Mouse (Mus musculus) cerebellum, postnatal 14 days (tissue): ENCODE data around the gene Slc7a14.
A peak's percentile ranks its signal among the peaks of the same experiment; 100 is the strongest.
"Not testable (repeated sequence)": the region's sequence is repeated elsewhere in the genome, so short reads cannot be mapped to it uniquely, and the experiment has no call there.

Experiments used
- DNase-seq, 2 experiments: peaks; one replicate each; pipeline ENCODE4 v3.0.0; 2021; ENCODE audit warnings: mixed read lengths in 2 of 2

The Slc7a14 gene

GRCm38 (mm10) chr3:31309934-31310787, at the start of gene Slc7a14:
Slc7a14 (minus strand) TSS chr3:31310378.
- peak; percentile 89 to 92 for DNase-seq

- DNase-seq: no peak
Observed at GRCm38 (mm10) chr3:31346540-31346939, 36.4 kb upstream of the Slc7a14 start.

DNA sequence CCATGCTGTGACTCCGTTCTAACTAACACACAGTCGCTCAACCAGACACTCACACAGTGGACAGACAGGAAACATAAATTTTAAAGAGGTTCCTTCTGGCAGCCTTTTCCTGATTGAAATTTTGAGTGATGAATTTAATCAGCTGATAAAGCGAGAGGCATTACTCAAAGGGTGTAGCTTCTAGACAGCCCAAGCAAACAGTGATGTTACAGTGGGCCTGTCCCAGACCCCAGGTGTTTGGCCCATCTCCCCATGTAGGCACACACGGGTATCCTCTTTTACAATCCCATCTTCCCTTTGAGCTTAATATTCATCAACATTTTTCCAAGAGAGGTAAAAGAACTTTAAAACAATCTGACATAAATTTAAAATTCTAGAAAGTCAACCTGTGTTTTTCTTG, 35.6 kb upstream of the Slc7a14 start:
- no peak for DNase-seq

- DNase-seq: no peak
Observed at GRCm38 (mm10) chr3:31339236-31339635, 29.1 kb upstream of the Slc7a14 start.

DNA sequence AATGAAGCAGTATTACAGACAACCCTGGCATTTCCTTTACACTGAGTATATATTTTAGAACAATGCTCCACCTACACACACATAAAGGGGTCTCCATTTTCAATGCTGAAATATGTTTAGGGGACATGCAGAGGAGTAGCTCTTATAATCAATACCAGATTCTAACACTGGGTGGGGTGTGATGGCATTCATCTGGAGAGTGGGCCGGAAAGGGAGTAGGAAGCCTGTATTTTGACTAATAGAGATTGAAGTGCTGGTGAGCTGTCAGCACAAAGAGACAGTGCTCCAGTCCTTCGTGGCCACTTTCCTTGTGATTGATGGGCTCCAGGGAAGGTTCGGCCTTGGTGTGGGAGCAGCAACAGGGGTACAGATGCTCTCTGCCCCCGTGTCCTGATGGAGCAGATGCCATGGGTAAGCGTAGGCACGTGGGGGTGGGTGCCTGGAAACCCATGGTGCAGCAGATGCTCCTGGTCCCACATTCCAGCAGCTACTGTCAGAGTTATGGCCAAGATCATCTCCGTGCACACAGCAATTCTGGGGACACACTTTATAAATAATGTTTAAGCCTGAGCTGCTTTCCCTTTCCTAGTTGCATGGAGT, 18.2 kb upstream of the Slc7a14 start:
- no peak for DNase-seq

DNA sequence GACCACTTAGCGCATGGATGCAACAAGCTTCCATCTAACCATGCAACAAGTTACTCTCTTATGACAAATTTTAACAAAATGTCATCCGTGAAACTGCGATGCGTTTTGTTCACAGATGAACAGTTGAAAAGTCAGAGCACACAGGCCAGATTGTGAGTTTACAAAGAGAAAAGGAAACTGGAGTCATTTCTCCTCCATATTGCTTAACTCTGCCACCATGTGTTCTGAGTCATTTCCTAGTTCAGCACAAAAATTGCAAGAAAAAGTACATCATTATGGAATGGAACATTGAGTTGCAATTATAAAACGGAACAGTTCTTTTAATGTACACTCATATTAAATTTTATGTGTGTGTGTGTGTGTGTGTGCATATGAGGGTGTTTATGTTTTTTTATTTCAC, 17.6 kb upstream of the Slc7a14 start:
- DNase-seq: no peak

GRCm38 (mm10) chr3:31324231-31324654, 14.1 kb upstream of the Slc7a14 start:
- DNase-seq: peak; percentile 27 to 28

GRCm38 (mm10) chr3:31309371-31309933, 726 bp downstream of the Slc7a14 start:
- peak; percentile 76 to 79 for DNase-seq

DNA sequence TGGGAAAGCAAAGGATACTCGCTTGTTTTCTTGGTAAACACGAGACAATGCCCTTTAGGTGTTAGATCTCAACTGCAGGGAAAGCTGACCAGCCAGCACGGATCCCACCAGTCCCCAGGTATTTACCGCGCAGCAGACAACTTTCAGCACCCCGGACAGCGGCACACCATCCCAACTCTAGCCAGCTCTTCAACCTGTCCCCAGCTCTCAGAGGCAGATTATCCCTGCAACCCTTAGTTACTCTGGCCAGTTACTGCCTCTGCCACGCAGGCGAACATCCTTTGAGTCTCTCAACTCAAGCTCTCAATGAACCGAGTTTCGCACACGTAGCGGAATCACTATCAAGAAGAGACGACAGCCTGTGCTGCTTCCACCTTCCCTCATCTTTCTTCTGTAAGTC, 1.3 kb downstream of the Slc7a14 start:
- peak; percentile 25 to 32 for DNase-seq

- no peak for DNase-seq
Observed at GRCm38 (mm10) chr3:31307936-31308335, 2.2 kb downstream of the Slc7a14 start.

- DNase-seq: no peak
Observed at GRCm38 (mm10) chr3:31291673-31292602, 18.2 kb downstream of the Slc7a14 start.

DNA sequence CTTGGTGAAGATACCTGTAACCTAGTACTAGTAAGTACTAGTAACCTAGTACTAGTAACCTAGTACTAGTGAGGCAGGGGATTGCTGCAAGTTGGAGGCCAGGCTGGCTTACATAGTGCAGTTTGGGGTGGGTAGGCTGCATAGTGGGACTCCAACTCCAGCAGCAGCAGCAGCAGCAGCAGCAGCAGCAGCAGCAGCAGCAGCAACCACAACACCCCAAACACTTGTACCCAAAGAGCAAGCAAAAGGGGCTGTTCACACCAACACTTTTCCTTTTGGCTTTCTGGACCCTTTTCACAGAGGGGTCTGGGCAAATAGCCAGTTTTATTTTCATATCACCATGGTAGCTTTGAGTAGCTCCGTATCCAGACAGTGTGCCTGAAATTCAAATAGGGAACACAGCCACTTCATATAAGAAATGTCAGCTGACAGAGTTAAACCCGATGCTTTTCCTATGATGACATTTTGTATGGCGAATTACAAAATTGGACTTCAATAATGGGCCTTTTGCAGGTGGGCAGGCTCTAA, 22.7 kb downstream of the Slc7a14 start:
- no peak for DNase-seq

- DNase-seq: no peak
Observed at GRCm38 (mm10) chr3:31281116-31281515, 29.1 kb downstream of the Slc7a14 start.

DNA sequence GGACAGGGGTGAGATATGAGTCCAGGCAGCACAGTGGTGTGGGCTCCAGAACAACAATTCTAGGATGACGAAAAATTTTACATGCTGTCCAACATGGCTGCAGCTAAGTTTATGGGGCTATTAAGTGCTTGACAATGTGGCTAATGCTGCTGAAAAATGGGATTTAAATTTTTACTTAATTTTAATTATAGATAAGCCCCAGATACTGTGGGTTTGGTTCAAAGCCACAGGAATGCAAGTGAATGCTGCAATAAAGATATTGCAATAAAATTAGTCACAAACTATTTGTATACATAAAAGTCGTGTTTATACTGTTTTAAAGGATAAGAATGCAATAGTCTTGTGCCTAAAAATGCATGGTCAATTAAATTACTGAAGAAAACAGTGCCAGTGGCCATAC, 35.3 kb downstream of the Slc7a14 start:
- no peak for DNase-seq

GRCm38 (mm10) chr3:31273247-31273646, 36.9 kb downstream of the Slc7a14 start:
- DNase-seq: not testable (repeated sequence)

- no peak for DNase-seq
Observed at GRCm38 (mm10) chr3:31272635-31273034, 37.5 kb downstream of the Slc7a14 start.

DNA sequence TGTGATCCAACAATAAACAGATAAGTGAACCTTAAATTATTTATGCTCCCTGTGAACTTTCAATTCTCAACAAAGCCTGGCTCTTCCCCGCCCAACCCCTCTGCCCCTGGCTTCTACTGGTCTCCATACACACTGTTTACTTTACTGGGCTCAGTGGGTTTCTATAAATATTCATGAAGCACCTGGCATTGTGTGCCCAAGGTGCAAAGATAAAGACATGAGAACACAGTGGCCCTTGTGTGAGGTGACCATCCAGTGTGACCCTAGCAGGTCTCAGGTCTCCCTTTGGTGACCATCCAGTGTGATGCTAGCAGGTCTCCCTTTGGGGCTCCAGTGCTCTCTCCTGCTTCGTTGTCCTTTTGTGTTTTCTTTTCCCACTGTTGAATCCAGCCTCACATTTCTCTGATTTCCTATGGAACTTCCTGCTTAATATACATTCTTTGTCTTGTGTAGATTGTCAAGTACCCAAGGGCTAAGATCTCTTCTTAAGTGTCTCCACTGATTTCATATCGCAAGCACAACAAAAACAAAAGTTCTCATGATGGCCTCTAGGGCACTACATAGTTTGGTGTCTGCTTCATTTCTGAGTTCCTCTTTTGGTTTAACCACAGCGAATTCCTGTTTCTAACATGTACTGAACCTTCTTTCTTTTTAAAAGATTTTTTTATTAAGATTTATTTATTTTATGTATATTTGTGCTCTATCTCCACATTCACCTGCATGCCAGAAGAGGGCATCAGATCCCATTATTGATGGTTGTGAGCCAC, 40.4 kb downstream of the Slc7a14 start:
- no peak for DNase-seq

GRCm38 (mm10) chr3:31267921-31268320, 42.3 kb downstream of the Slc7a14 start:
- no peak for DNase-seq

- DNase-seq: peak in 1 of 2 experiments; percentile 28
Observed at GRCm38 (mm10) chr3:31266941-31267340, 43.2 kb downstream of the Slc7a14 start.

DNA sequence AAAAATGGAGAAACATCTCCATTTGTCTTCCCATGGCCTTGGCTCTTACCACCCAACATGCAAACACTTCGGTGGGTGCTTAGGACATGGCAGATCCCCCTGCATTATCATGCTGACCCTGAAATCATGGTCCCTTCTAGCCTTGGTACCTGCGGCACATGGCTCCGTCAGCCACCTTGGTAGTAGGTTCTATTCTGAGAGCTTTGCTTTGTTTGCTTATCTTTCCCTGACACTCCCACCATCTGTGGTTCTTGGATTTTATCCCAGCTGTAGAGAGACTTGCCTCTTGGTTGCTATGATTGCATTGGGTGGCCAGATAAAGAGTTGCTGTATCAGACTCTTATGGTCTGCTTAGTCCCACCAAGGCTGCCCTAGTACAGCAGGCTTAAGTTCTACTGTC, 46.6 kb downstream of the Slc7a14 start:
- peak; percentile 50 to 78 for DNase-seq

DNA sequence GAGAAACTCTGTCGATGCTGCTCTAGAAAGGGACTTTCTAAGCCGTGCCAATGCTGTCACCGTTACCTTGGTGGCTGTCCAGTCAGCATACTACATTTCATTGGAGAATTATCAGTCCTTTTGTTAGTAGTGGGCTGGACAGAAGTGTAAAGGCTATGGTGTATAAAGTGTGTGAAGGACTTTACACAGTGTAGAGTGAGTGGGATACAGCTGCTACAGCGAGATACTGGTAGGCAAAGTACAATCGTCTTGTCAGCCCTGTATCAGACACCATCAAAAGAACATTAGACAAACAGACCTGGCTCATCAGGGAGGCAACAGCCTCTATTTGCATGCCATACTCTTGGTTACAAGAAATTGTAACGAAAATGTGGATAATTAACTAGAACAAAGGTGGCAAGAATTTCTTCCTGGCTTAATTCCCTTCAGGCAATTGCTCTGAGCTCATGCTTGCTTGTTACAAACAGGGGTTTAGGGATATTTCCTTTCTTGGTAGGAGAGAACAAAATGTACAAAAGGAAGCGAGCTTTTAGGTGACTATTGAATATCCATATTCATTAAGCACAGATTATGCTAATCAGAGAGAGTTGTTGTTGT, 48.7 kb downstream of the Slc7a14 start:
- no peak for DNase-seq
